Mouse (Mus musculus) olfactory bulb, adult 2 months (tissue): Measurements from ENCODE around the gene Sp9. TPM values are rescaled to one million over a fixed set of nuclear protein-coding genes. Genes with fewer than 3 reads are reported as not detected.

ENCODE experiments used
- H3K27ac ChIP-seq: fragments of 200-500 bp; 2 replicates; pipeline ENCODE4 v1.5.1; 2012; ENCODE audit warnings: low read depth, low read length; ENCODE audit not compliant: insufficient read depth
- H3K4me1 ChIP-seq: fragments of 200-500 bp; 2 replicates; pipeline ENCODE4 v1.6.1; 2012; ENCODE audit warnings: low read length; ENCODE audit not compliant: control insufficient read depth, insufficient read depth
- H3K4me3 ChIP-seq: fragments of 200-500 bp; 2 replicates; pipeline ENCODE4 v1.5.1; 2012; ENCODE audit warnings: mild to moderate bottlenecking, low read depth, low read length, moderate library complexity; ENCODE audit not compliant: insufficient read depth
- CTCF ChIP-seq: fragments of 200-500 bp; IDR thresholded peaks from 2 replicates; pipeline ENCODE4 v1.5.1; 2012; ENCODE audit warnings: low read depth, mild to moderate bottlenecking, low read length, moderate library complexity; ENCODE audit not compliant: insufficient read depth
- POLR2A ChIP-seq: fragments of 200-500 bp; IDR thresholded peaks from 2 replicates; pipeline ENCODE4 v1.6.1; 2012; ENCODE audit warnings: mild to moderate bottlenecking, low read depth, low read length, moderate library complexity; ENCODE audit not compliant: insufficient read depth
- WGBS: fragments of 180-500 bp; shearing (Covaris S2); methylation state at CpG from one replicate; pipeline ENCODE4 v1.1.7; 2018; 5-methylcytosine and 5-hydroxymethylcytosine counted together
- polyA plus RNA-seq: library from polyadenylated mRNA; stranded (reverse); fragments of >200 nt; gene quantifications from 2 replicates; pipeline ENCODE4 v1.2.4, GENCODE M21; 2012; ENCODE audit warnings: low replicate concordance; ENCODE audit not compliant: missing spikeins, insufficient read depth, insufficient read length

Sp9 gene
- polyA plus RNA-seq, 1 experiment: not detected

DNA sequence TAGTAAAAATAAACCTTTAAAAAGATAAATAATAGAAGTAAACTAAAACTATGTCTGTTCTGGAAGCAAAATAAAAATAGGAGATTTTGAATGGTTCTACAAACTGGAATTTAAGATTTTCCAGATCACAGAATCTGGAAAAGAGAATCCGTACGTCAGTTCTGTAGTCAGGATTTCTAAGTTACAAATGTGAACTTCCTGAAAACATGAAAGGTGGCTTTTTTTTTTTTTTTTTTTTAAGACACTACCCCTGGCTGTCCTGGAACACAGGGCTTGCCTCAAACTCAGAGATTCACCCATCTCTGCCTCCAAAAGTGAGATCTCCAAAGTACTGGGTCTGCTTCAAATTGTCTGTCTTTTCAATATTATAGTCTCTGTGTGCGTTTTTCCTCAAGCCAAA, 42.6 kb downstream of the Sp9 start:
- H3K27ac ChIP-seq: no peak overlapping the region
- 92% methylated on average over 3 of the region's 3 CpGs for WGBS
- no peak for TF ChIP-seq POLR2A
- peaks cover 3% of the 10 kb centered on the region for H3K4me1 ChIP-seq
- no peak overlapping the region for H3K4me3 ChIP-seq

GRCm38 (mm10) chr2:73317426-73317825, 45.7 kb downstream of the Sp9 start:
- no peak for TF ChIP-seq CTCF
- TF ChIP-seq POLR2A: no peak
- Histone ChIP-seq H3K4me3 (no peak overlapping the region), H3K27ac (no peak overlapping the region), H3K4me1 (peaks cover 3% of the 10 kb centered on the region)
- WGBS: 91% methylated on average over 9 of the region's 9 CpGs

GRCm38 (mm10) chr2:73319218-73319617, 47.5 kb downstream of the Sp9 start:
- H3K4me1 ChIP-seq: no peaks in the 10 kb centered on the region
- H3K4me3 ChIP-seq: no peak overlapping the region
- H3K27ac ChIP-seq: no peak overlapping the region
- TF ChIP-seq POLR2A: no peak
- TF ChIP-seq CTCF: no peak
- 91% methylated on average over 5 of the region's 5 CpGs for WGBS

DNA sequence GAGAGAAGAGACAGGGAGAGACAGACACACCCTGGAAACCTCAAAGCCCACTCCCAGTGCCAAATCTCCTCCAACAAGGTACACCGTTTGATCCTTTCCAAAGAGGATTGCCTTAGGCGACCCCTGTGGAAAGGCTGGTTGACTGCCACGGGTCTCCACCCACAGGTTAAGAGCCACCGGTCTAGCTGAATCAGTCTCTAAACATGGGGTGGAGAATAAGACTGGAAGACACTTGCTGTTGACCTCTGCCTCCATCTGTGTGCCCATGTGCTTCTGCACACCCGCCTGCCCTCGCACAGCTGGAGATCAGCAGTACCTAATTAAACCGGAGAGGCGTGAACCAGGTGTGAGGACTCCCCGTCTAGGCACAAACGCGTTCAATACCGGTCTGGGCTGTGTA, 51.3 kb downstream of the Sp9 start:
- TF ChIP-seq POLR2A (no peak), CTCF (no peak)
- Histone ChIP-seq H3K27ac (no peak overlapping the region), H3K4me3 (no peak overlapping the region), H3K4me1 (no peaks in the 10 kb centered on the region)
- 75% methylated on average over 12 of the region's 12 CpGs for WGBS

GRCm38 (mm10) chr2:73325871-73326270, 54.1 kb downstream of the Sp9 start:
- WGBS: 88% methylated on average over 5 of the region's 5 CpGs
- Histone ChIP-seq H3K4me1 (no peaks in the 10 kb centered on the region), H3K4me3 (no peak overlapping the region), H3K27ac (no peak overlapping the region)
- TF ChIP-seq CTCF (no peak), POLR2A (no peak)

Other genes with a start within 250 kb of the Sp9 start
- 370 TPM in 1 of 2 replicates, not detected in the other for gene Ola1, start 53.0 kb upstream of the Sp9 start, polyA plus RNA-seq
- gene Scrn3, start 40.7 kb downstream of the Sp9 start, polyA plus RNA-seq: not detected in 2 replicates
- gene Cir1, start 40.8 kb downstream of the Sp9 start, polyA plus RNA-seq: not detected in 2 replicates
- gene Gpr155, start 114.6 kb downstream of the Sp9 start, polyA plus RNA-seq: not detected in 2 replicates